Mouse (Mus musculus): Measurements from ENCODE around the gene Dus3l. TPM values are rescaled to one million over a fixed set of nuclear protein-coding genes. Genes with fewer than 3 reads are reported as not detected.

Gene Dus3l
- total RNA-seq, 2 experiments from 2014 or later, result 61.8 to 63.0 TPM

- no peak for DNase-seq (ENCODE audit: low spot score in 2 of 2)
These were observed 11.1 kb upstream of the Dus3l start for GRCm38 (mm10) chr17:56753452-56753851.

GRCm38 (mm10) chr17:56754271-56755185, 10.0 kb upstream of the Dus3l start:
- DNase-seq (ENCODE audit: low spot score in 2 of 2), result no peak

DNA sequence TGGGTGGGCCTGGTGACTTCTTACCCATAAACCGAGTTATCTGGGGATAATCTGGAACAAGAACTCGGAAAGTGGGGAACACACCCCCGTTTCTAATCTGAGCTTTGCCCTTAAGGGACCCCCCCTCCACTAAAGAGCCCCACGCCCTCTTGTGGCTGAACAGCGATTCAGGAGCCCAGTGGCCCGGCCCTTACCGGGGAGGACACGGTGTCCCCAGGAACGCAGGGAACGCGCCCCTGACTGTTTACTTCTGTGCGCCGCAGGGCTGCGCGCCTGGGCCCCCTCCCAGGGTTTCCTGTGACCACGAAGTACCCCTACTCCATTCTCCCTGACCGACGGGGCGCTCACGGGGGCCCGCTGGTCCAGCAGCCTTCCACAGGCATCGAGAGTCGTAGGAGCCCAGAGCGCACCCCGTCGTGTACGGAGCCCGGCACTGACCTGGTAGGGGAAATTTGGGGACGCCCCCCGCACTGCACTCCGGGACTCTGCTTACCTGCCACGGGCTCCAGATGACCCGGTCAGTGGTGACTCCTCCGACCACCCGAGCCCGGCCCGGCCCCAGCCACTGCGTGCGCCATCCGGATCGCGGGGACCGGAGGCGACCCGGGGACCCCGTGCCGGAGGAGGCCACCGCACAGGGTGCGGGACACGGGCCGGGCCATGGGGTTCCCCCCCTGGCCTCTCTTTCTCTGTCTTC, 7.7 kb upstream of the Dus3l start:
- no peak for DNase-seq (ENCODE audit: low spot score in 2 of 2)

DNA sequence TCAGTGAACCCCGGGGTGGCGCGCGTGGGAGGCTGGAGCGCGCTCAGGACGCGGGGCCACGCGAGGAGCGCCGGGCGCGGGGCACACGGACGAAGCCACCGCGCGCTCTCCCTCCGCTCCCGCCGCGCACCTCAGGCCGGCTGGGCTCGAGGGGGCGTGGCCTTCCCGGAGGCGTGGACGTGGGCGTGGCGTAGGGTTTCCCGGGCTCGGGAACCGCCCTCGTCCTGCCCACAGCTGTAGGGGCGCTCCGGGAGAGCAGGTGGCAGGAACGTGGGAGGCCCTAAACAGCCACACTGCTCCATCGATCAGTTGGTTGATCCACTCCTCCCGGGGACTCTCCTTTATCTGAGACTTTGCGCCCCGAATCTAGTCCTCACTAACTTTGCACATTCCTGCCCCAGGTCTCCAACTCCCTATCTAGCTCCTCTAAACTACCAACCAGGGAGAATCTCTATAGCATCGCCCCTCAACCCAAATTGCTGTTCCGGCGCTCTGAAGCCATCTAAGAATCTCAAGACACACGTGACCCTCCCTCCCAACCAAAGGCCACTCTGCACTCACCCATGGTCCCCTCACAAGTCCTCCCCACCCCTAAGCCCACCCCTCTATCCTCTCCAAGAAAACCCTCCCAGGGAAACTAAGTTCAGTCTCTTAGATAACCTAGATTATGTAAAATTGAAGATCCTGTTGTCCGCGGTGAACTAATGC, 7.0 kb upstream of the Dus3l start, which contains the start of gene Nrtn:
Nrtn (minus strand) TSS at position 115 of the 708 bp plus-strand sequence.
- peak; percentile 66 to 68 for DNase-seq (ENCODE audit: low spot score in 2 of 2)

DNA sequence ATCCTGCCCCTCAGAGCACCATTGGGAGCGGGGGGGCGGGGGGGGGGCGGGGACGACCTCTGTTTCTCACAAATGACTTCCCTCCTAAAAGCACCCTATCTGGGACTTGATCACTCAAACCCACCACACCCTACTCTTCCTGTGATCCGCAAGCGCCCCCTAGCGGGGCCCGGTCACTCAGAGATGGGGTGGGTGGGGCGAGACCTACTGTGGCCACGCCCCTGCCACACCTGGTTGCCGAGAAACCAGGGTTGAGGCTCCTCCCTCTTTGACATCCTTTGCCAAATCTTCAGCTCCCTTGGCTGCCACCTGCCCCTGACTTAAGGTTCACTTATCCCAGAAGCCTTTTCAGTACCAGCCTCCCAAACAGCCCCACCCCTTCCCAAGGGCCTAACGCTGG, 6.4 kb upstream of the Dus3l start:
- peak; percentile 56 to 60 for DNase-seq (ENCODE audit: low spot score in 2 of 2)

GRCm38 (mm10) chr17:56759261-56759660, 5.3 kb upstream of the Dus3l start:
- no peak for DNase-seq (ENCODE audit: low spot score in 2 of 2)

- DNase-seq (ENCODE audit: low spot score in 2 of 2), result no peak
These were observed 3.5 kb upstream of the Dus3l start for GRCm38 (mm10) chr17:56761077-56761476.

DNA sequence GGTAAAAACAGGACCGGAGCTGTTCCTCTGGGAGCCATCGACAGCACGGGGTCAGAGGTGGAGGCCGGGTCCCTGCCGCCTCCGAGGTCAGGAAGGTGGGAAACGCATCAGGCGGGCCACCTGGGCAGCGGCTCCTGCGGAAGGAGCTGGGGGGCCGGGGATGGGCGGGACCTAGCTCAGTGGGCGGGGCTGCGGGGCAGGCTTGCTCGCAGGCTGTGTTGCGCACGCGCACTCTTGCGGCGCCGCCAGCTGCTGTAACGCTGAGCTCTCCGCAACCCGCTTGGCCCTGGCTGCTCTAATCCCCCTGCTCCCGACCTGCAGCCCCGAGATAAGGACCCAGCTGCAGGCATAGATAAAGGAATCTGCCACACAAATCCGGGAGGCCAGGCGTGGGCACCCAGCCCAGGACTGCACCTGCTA, 2.6 kb upstream of the Dus3l start:
- peak; percentile 82 to 91 for DNase-seq (ENCODE audit: low spot score in 2 of 2)

DNA sequence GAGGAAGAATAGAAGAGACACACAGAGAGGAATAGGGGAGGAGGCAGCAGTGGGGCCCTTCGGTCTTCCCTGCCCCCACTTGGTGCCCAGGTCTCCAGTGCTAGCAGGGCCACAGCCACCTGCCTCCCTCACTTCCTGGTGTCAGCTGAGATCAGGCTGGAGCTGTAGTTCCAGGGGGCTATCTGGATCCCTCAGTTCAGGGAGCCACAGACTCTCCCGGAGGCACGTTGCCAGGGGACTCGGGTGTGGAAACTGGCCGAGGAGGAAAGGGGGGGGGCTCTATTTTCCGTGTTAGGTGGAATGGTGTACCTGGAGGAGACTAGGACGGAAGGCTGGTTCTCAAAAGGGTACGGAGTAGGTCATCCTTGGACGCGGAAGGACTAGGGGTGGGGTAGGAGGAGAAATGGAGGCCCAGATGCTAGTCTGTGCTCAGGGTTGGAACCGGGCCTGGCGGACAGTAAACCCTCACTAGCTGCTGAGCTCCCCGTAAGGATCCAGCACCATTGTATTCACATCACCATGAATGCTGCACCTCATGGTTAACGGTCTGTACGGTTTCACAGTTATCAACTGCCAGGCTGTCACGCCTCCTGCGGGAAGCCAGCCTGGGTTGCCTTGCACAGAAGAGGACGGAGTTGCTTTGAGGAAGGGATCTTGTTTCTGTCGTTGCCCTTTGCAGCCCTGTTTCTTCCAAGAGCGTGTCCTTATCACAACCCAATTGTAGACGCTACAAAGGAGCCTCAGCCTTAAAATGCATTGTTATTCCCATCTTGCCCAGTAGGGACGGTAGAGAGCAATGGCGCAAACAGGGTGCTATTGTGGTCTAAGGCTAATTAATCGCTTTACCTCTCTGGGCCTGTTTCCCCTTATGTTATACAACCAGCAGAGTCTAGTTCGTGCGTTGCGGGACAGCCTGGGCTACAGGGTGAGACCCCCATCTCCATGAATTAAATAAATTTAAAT, 1.5 kb upstream of the Dus3l start:
- peak; percentile 48 to 53 for DNase-seq (ENCODE audit: low spot score in 2 of 2)

DNA sequence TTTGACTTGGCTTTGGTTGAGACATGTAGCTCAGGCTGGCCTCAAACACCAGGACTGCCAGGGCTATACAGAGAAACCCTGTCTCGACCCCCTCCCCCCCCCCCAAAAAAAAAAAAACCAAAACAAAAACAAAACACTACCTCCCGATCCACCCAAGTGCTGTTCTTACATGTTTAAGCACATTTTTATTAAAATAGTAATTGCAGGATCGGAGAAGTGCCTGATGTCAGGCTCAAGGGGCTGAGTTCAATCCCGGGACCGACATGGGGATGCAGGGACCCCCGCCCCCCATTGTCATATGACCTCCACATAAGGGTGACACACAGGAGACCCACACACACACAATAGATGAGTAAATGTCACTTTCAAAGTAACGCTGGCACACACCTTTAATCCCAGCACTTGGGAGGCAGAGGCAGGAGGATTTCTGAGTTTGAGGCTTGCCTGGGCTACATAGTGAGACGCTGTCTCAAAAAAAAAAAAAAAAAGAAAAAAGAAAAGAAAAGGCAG, 761 bp upstream of the Dus3l start:
- no peak for DNase-seq (ENCODE audit: low spot score in 2 of 2)

- no peak for DNase-seq (ENCODE audit: low spot score in 2 of 2)
These were observed 874 bp downstream of the Dus3l start for GRCm38 (mm10) chr17:56765431-56765830.

- no peak for DNase-seq (ENCODE audit: low spot score in 2 of 2)
These were observed 2.3 kb downstream of the Dus3l start for GRCm38 (mm10) chr17:56766631-56767405.

- no peak for DNase-seq (ENCODE audit: low spot score in 2 of 2)
These were observed 3.1 kb downstream of the Dus3l start for GRCm38 (mm10) chr17:56767531-56768135.

GRCm38 (mm10) chr17:56768941-56769340, 4.4 kb downstream of the Dus3l start:
- no peak for DNase-seq (ENCODE audit: low spot score in 2 of 2)

- no peak for DNase-seq (ENCODE audit: low spot score in 2 of 2)
These were observed 5.4 kb downstream of the Dus3l start, which contains the start of gene Prr22 for GRCm38 (mm10) chr17:56769950-56770349. Gene Prr22 (plus strand): TSS chr17:56770250.

GRCm38 (mm10) chr17:56777568-56777967, 13.0 kb downstream of the Dus3l start:
- no peak for DNase-seq (ENCODE audit: low spot score in 2 of 2)

DNA sequence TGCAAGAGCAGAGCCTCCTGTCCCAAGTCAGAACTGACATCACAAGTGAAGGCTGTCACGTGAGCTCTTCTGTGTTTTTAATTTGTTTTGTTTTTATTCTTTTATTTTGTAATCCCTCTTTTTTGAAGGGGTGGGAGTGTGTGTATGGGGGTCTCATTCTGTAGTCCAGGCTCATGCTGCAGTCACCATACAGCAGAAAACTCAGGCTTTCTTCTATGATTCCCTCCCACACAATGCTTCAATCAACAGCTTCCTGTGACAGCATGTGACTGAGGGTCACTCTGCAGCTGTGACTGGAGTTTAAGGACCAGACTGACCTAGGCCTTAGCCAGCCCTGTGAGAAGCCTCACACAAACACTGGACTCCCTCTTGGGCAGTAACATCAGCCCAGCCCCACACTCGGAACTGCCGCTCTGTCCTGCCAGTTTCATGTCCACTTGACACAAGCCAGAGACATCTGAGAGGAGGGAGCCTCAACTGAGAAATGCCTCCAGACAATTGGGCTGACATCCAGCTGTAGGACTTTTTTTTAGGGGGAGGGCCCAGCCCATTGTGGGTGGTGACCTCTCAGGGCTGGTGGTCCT, 14.3 kb downstream of the Dus3l start:
- no peak for DNase-seq (ENCODE audit: low spot score in 2 of 2)

- DNase-seq (ENCODE audit: low spot score in 2 of 2), result no peak
These were observed 15.9 kb downstream of the Dus3l start for GRCm38 (mm10) chr17:56780291-56780978.
